ENCODE assay signal across 9 mouse cellular contexts in genomic region chr8:120190107-120190809, GRCm38 (mm10). TPM values are rescaled to one million over a fixed set of nuclear protein-coding genes. Genes with fewer than 3 reads are reported as not detected.
A peak's percentile ranks its signal among the peaks of the same experiment; 100 is the strongest.
DNase-seq lines count a peak whose midpoint lies in the region; ATAC-seq and TF ChIP-seq lines count a peak whose summit lies in the region.
"Had no signal": no experiment of that assay in that cellular context is flagged by ENCODE, and none has a peak within 500 bp of the region (broad histone marks: within the 10 kb centered on the region; RNA-seq: fewer than 3 reads in every experiment).

No protein-coding gene starts in this region.

- intact Hi-C loops in heart, postnatal 25 days (cut with DNase I) = no loop called here

- peaks cover 48% of the 10 kb centered on the region for H3K4me1 ChIP-seq in heart, embryonic 13.5 days
- peaks cover 26% of the 10 kb centered on the region for H3K4me1 ChIP-seq in neural tube, embryonic 12.5 days
- peaks cover 35% of the 10 kb centered on the region for H3K4me1 ChIP-seq in limb, embryonic 11.5 days (ENCODE audit: control insufficient read depth, insufficient read depth, low read length)
- peaks cover 14% of the 10 kb centered on the region for H3K4me1 ChIP-seq in stomach, postnatal 0 days (replicated peaks; ENCODE audit: control insufficient read depth, insufficient read depth)
- H3K4me1 ChIP-seq: megakaryocyte, embryonic 14.5 days had no signal

- no peak for TF ChIP-seq EP300 in stomach, postnatal 0 days (optimal IDR thresholded peaks at IDR 0.05)

- no peaks in the 10 kb centered on the region for H3K9me3 ChIP-seq in heart, embryonic 13.5 days
- H3K9me3 ChIP-seq in neural tube, embryonic 12.5 days = no peaks in the 10 kb centered on the region
- no peaks in the 10 kb centered on the region for H3K9me3 ChIP-seq in limb, embryonic 11.5 days (ENCODE audit: control insufficient read depth, low read length)
- H3K9me3 ChIP-seq in stomach, postnatal 0 days (ENCODE audit: control insufficient read depth, low read length) = no peaks in the 10 kb centered on the region

- 74% methylated on average over 17 of the region's 17 CpGs for WGBS in heart, embryonic 13.5 days
- WGBS in neural tube, embryonic 12.5 days = 80% methylated on average over 17 of the region's 17 CpGs
- 76% methylated on average over 17 of the region's 17 CpGs for WGBS in limb, embryonic 11.5 days
- 77% methylated on average over 17 of the region's 17 CpGs for WGBS in stomach, postnatal 0 days

- DNase-seq in heart, postnatal 25 days (ENCODE audit: low spot score) = no peak
- DNase-seq in neural tube, embryonic 10.5 days (ENCODE audit: extremely low spot score, low spot score) = no peak
- DNase-seq in limb, embryonic 11.5 days (ENCODE audit: low spot score) = no peak
- no peak for DNase-seq in stomach, postnatal 0 days (ENCODE audit: low spot score)
- no peak for DNase-seq in spleen, adult 18-20 months

- no peak overlapping the region for H3K4me3 ChIP-seq in heart, embryonic 13.5 days
- H3K4me3 ChIP-seq in neural tube, embryonic 12.5 days = no peak overlapping the region
- no peak overlapping the region for H3K4me3 ChIP-seq in limb, embryonic 11.5 days (ENCODE audit: low read depth, low read length)
- no peak overlapping the region for H3K4me3 ChIP-seq in stomach, postnatal 0 days (ENCODE audit: low read depth, low read length)
- H3K4me3 ChIP-seq: megakaryocyte, embryonic 14.5 days had no signal

- no peak overlapping the region; the same call in 1 of the 2 replicates for H3K9ac ChIP-seq in heart, embryonic 13.5 days
- no peak overlapping the region for H3K9ac ChIP-seq in neural tube, embryonic 12.5 days
- H3K9ac ChIP-seq in limb, embryonic 11.5 days (ENCODE audit: low read length) = no peak overlapping the region
- H3K9ac ChIP-seq in stomach, postnatal 0 days (ENCODE audit: low read length) = no peak overlapping the region

- peak overlapping the region; percentile 90; the same call in 1 of the 2 replicates for H3K27ac ChIP-seq in heart, embryonic 13.5 days (replicated peaks)
- H3K27ac ChIP-seq in neural tube, embryonic 12.5 days = no peak overlapping the region
- H3K27ac ChIP-seq in limb, embryonic 11.5 days (replicated peaks; ENCODE audit: low read depth, low read length) = 0 out of 2 replicates have a peak overlapping the region, but pooled peaks have one; percentile 31
- H3K27ac ChIP-seq in stomach, postnatal 0 days (replicated peaks) = peak overlapping the region; percentile 49; the same call in 1 of the 2 replicates

- TF ChIP-seq CTCF in stomach, postnatal 0 days (IDR thresholded peaks at IDR 0.05; ENCODE audit: low read depth) = no peak

- no peak for ATAC-seq in heart, embryonic 13.5 days (ENCODE audit: extremely low read depth, insufficient number of reproducible peaks, low FRiP score, low TSS enrichment)
- 0 out of 2 replicates have a peak, but pooled peaks have one; percentile 5 for ATAC-seq in neural tube, embryonic 12.5 days (ENCODE audit: low FRiP score, low read depth)
- ATAC-seq in limb, embryonic 11.5 days (ENCODE audit: insufficient number of reproducible peaks, low FRiP score, low TSS enrichment, low read depth) = no peak
- ATAC-seq in stomach, postnatal 0 days (ENCODE audit: low FRiP score, low TSS enrichment) = no peak

- no peaks in the 10 kb centered on the region for H3K36me3 ChIP-seq in heart, embryonic 13.5 days
- H3K36me3 ChIP-seq in neural tube, embryonic 12.5 days = no peaks in the 10 kb centered on the region
- no peaks in the 10 kb centered on the region for H3K36me3 ChIP-seq in limb, embryonic 11.5 days (ENCODE audit: control insufficient read depth, insufficient read depth, low read length)
- H3K36me3 ChIP-seq in stomach, postnatal 0 days (ENCODE audit: control insufficient read depth, insufficient read depth, low read length) = no peaks in the 10 kb centered on the region

- H3K4me2 ChIP-seq in heart, embryonic 13.5 days = peak overlapping the region; percentile 65; the same call in 1 of the 2 replicates
- H3K4me2 ChIP-seq in neural tube, embryonic 12.5 days (replicated peaks) = no peak overlapping the region
- H3K4me2 ChIP-seq in limb, embryonic 11.5 days (ENCODE audit: low read depth, severe bottlenecking) = no peak overlapping the region
- H3K4me2 ChIP-seq in stomach, postnatal 0 days (replicated peaks; ENCODE audit: low read depth) = no peak overlapping the region

- H3K27me3 ChIP-seq in heart, embryonic 13.5 days (replicated peaks) = no peaks in the 10 kb centered on the region
- H3K27me3 ChIP-seq in neural tube, embryonic 12.5 days (replicated peaks) = no peaks in the 10 kb centered on the region
- no peaks in the 10 kb centered on the region; the same call in 1 of the 2 replicates for H3K27me3 ChIP-seq in limb, embryonic 11.5 days (ENCODE audit: control insufficient read depth, insufficient read depth, low read length)
- H3K27me3 ChIP-seq in stomach, postnatal 0 days (ENCODE audit: control insufficient read depth, insufficient read depth, low read length) = no peaks in the 10 kb centered on the region

RNA-seq across cellular contexts. Expression of gene Fam92b, which starts 13.0 kb away (rescaled TPM):
- polyA plus RNA-seq in heart, embryonic 13.5 days (2015; fragmentation: Nextera tagmentation; extraction: Ambion mirVana) = not detected in 2 replicates
- not detected for total RNA-seq in heart, postnatal 25 days (2021)
- 0.89 and 1.3 TPM in 2 replicates for polyA plus RNA-seq in neural tube, embryonic 12.5 days (2016; fragmentation: Nextera tagmentation; extraction: Ambion mirVana)
- polyA plus RNA-seq in limb, embryonic 11.5 days (2014; fragmentation: Nextera tagmentation; extraction: Ambion mirVana) = 0.16 and 0.27 TPM in 2 replicates
- 0.18 and 0.33 TPM in 2 replicates for polyA plus RNA-seq in stomach, postnatal 0 days (2015; fragmentation: Nextera tagmentation; extraction: Ambion mirVana)
- total RNA-seq: heart, postnatal 10 days had no signal

RNA-seq across cellular contexts. Expression of gene Gse1, which starts 38.0 kb away (rescaled TPM):
- polyA plus RNA-seq in heart, embryonic 13.5 days (2015; fragmentation: Nextera tagmentation; extraction: Ambion mirVana) = 8.5 and 8.6 TPM in 2 replicates
- 10 to 100 TPM; 20.1 to 25.9 TPM for total RNA-seq in heart, postnatal 25 days (2021)
- polyA plus RNA-seq in neural tube, embryonic 12.5 days (2016; fragmentation: Nextera tagmentation; extraction: Ambion mirVana) = 26.0 and 30.5 TPM in 2 replicates
- 6.6 and 8.2 TPM in 2 replicates for polyA plus RNA-seq in limb, embryonic 11.5 days (2014; fragmentation: Nextera tagmentation; extraction: Ambion mirVana)
- 6.4 and 7.0 TPM in 2 replicates for polyA plus RNA-seq in stomach, postnatal 0 days (2015; fragmentation: Nextera tagmentation; extraction: Ambion mirVana)
